Mouse (Mus musculus) forelimb bud, embryonic 11.5 days (tissue): ENCODE measurements around the gene Pik3ip1.

ENCODE experiments used
- DNase-seq: peaks from one replicate; pipeline ENCODE4 v3.0.0-alpha.2; 2012; ENCODE audit warnings: low read depth, low spot score

Gene Pik3ip1

GRCm38 (mm10) chr11:3329891-3330451, at the start of gene Pik3ip1:
Pik3ip1 (plus strand) TSS chr11:3330401.
- DNase-seq = no peak

GRCm38 (mm10) chr11:3282887-3283286, 47.3 kb upstream of the Pik3ip1 start:
- DNase-seq = no peak

DNA sequence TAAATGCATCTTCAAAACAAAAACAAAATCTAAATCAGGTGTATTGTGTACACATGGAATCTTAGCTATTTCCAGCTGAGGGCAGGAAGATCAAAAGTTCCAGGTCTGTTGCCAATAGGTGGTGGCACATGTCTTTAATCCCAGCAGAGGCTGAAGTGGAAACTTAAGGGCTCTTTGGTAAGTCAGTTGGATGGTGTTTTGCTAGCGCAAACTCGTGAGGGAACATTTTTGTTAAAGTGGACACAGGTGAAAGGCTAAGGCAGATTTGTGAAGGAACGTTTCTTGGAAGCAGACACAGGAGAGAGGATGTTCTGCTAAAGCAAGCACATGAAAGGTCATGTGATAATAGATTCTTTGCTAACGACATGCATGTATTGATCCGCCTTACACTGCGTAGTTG, 46.6 kb upstream of the Pik3ip1 start:
- no peak for DNase-seq

- DNase-seq = no peak
Measured at GRCm38 (mm10) chr11:3285940-3286339, 44.3 kb upstream of the Pik3ip1 start.

DNA sequence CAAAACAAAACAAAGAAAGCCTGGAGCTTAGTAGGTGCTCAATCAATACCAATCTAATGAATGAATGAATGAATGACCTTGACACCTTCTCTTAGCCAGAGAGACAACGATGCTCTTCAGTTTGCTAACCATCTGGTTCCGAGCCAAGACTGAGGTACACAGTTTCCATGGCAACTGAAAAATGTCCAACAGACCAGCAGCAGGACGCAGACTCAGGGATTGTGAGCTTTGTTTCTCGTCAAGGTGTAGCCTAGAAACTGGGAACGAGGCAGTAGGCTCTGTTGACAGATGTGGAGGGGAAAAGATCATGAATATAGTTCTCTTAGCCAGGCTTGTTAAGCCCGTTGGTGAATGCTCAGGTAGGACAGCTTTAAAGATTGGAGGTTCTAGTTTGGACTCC, 43.1 kb upstream of the Pik3ip1 start:
- peak; percentile 29 for DNase-seq

GRCm38 (mm10) chr11:3287921-3288320, 42.3 kb upstream of the Pik3ip1 start:
- DNase-seq = no peak

- DNase-seq = peak; percentile 62
Measured at GRCm38 (mm10) chr11:3288521-3289301, 41.5 kb upstream of the Pik3ip1 start, which contains the start of gene Patz1. Patz1 (plus strand) TSS chr11:3288874.

DNA sequence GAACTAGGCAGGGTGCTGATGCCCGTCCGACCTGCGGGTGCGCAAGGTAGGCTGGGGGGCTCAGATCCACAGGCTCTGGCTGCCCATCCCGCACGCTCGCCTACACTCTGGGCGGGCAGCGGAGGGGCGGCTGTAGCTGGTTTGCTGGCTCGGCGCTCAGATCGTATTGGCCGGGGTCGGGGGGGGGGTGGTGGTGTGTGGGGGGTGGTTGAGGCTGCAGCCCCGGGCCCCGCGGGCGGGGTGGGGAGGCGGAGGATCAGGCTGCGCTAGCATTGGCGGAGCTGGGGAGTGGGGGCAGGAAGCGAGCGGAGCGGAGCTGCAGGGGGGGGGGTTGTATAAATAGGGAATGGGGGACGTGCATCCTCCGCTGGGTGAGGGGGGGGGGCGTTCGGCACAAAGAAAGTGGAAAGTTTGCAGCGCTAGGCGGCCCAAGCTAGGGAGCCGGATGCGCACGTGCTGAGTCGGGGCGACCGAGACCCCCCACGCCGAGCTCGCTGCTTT, 40.8 kb upstream of the Pik3ip1 start:
- DNase-seq = peak; percentile 91

- DNase-seq = peak; percentile 92
Measured at GRCm38 (mm10) chr11:3289803-3290639, 40.2 kb upstream of the Pik3ip1 start.

DNA sequence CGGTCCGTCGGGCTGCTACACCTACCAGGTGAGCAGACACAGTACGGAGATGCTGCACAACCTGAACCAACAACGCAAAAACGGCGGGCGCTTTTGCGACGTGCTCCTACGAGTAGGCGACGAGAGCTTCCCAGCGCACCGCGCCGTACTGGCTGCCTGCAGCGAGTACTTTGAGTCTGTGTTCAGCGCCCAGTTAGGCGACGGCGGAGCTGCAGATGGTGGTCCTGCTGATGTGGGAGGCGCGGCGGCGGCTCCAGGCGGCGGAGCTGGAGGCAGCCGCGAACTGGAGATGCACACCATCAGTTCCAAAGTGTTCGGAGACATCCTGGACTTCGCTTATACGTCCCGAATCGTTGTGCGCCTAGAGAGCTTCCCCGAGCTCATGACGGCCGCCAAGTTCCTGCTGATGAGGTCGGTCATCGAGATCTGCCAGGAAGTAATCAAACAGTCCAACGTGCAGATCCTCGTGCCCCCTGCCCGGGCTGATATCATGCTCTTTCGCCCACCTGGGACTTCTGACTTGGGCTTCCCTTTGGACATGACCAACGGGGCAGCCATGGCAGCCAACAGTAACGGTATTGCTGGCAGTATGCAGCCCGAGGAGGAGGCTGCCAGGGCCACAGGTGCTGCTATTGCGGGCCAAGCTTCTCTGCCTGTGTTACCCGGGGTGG, 39.4 kb upstream of the Pik3ip1 start:
- DNase-seq = no peak

- DNase-seq = no peak
Measured at GRCm38 (mm10) chr11:3291311-3292061, 38.7 kb upstream of the Pik3ip1 start.

DNA sequence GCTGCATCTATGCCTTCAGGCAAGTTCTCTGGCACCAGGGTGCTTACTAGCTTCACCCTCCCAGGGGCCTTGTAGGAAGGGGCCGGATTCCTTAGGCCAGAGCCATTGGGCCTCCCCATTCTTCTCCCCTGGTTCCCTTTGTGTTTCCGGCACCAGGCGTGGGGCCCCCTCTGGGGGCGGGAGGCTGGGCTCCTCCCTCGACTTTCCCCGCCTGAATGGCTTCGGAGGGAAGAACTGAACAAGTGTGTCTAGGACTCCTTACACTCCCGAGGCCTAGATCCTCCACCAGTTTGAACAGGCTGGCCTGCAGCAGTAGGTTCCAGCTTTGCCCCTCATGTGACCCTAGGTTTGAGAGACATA, 38.2 kb upstream of the Pik3ip1 start:
- peak; percentile 66 for DNase-seq

- DNase-seq = peak; percentile 80
Measured at GRCm38 (mm10) chr11:3292711-3293249, 37.4 kb upstream of the Pik3ip1 start.

- no peak for DNase-seq
Measured at GRCm38 (mm10) chr11:3293361-3293760, 36.8 kb upstream of the Pik3ip1 start.

DNA sequence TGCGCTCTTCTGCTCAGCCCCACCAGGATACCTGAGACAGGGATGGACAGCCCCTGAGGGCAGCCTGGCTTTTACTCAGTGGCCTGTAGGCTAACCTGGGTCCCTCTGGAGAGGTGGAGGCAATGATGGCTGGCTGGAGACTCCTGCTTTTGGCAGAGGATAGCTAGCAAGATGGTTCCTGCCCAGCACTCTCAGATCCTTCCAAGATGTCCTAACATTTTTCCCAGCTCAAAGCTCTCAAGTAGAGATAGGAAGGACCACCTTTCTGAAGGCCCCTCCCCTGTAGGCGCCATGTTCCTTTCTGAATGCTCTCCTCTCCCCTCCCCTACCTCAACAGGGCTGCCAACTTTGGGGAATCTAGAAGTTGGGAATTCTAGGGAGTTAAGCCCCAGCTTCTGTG, 35.6 kb upstream of the Pik3ip1 start:
- DNase-seq = no peak

DNA sequence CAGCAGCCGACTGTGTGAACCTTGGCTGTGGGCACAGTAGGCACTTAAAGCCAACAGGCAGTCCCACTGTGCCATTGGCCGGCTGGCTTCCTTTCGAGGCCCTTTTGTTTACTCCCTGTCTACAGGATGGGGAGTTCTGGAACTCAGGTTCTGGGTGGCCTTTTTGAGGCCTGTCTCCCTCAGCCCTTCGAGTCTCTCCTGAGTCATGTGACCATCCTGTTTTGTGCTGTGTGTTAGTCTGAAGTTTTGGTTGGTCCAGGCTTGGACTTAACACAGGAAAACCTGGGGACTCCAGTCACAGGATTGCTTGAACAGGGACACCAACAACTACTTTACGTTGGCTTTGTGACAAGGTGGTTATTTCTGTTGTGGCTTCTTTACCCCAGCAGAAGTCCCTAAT, 34.1 kb upstream of the Pik3ip1 start:
- no peak for DNase-seq

GRCm38 (mm10) chr11:3297871-3298812, 32.1 kb upstream of the Pik3ip1 start:
- no peak for DNase-seq

GRCm38 (mm10) chr11:3298813-3299185, 31.4 kb upstream of the Pik3ip1 start:
- no peak for DNase-seq

GRCm38 (mm10) chr11:3301075-3301474, 29.1 kb upstream of the Pik3ip1 start:
- DNase-seq = no peak

DNA sequence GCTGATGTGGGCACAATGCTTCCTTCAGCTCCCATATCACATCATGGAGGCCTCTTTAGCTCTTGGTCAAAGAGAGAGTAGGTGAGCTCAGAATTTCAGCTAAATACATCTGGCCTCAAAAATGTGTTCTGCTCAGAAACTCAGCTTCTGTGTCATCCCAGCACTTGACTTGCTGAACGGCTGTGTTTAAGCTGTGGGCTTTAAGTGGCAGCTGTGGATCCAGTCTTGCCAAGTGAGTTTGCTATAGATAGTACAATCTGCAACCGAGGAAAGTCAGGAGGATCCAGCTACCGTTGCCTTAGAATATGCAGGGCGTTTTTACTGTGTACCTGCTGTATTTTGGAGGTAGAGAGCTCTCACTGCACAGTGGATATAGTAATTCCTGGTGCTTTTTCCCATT, 27.8 kb upstream of the Pik3ip1 start:
- no peak for DNase-seq
